Mouse (Mus musculus): ENCODE data around the gene Olfr309. TPM values are rescaled to one million over a fixed set of nuclear protein-coding genes. Genes with fewer than 3 reads are reported as not detected.
"Not testable (repeated sequence)": the region's sequence is repeated elsewhere in the genome, so short reads cannot be mapped to it uniquely, and the experiment has no call there.

Gene Olfr309
- polyA plus RNA-seq (2015; fragmentation: Nextera tagmentation; extraction: Ambion mirVana), result not detected in 2 replicates

- no peaks in the 10 kb centered on the region for H3K4me1 ChIP-seq
- H3K9me3 ChIP-seq, result no peaks in the 10 kb centered on the region
- H3K27me3 ChIP-seq, result no peaks in the 10 kb centered on the region
- ATAC-seq (ENCODE audit: borderline replicate concordance, extremely low read depth, low FRiP score, low TSS enrichment), result no peak
- H3K27ac ChIP-seq, result no peak within 1 kb of the TSS
- H3K4me2 ChIP-seq, result no peak within 1 kb of the TSS
- no peak within 1 kb of the TSS for H3K9ac ChIP-seq
- H3K4me3 ChIP-seq, result no peak within 1 kb of the TSS
- WGBS, result 71% methylated on average over 2 of the region's 2 CpGs
- H3K36me3 ChIP-seq, result no peaks in the 10 kb centered on the region
These were observed at the start of gene Olfr309 for GRCm38 (mm10) chr7:86313608-86314007. Gene Olfr309, minus strand, starts transcription at chr7:86313708.

- not testable (repeated sequence) for H3K4me2 ChIP-seq; H3K9me3 ChIP-seq; H3K9ac ChIP-seq; H3K27ac ChIP-seq; ATAC-seq (ENCODE audit: borderline replicate concordance, extremely low read depth, low FRiP score, low TSS enrichment); H3K4me3 ChIP-seq; H3K36me3 ChIP-seq; H3K4me1 ChIP-seq; H3K27me3 ChIP-seq
- 82% methylated on average over 9 of the region's 9 CpGs for WGBS
These were observed 32.8 kb upstream of the Olfr309 start for GRCm38 (mm10) chr7:86346296-86346695.

- H3K9ac ChIP-seq, result no peak overlapping the region
- no peaks in the 10 kb centered on the region for H3K4me1 ChIP-seq
- no peaks in the 10 kb centered on the region for H3K27me3 ChIP-seq
- no peaks in the 10 kb centered on the region for H3K9me3 ChIP-seq
- H3K4me2 ChIP-seq, result no peak overlapping the region
- 59% methylated on average over 3 of the region's 3 CpGs for WGBS
- H3K4me3 ChIP-seq, result no peak overlapping the region
- no peaks in the 10 kb centered on the region for H3K36me3 ChIP-seq
- no peak for ATAC-seq (ENCODE audit: borderline replicate concordance, extremely low read depth, low FRiP score, low TSS enrichment)
- no peak overlapping the region for H3K27ac ChIP-seq
These were observed 30.7 kb upstream of the Olfr309 start for GRCm38 (mm10) chr7:86344253-86344652.

- no peaks in the 10 kb centered on the region for H3K27me3 ChIP-seq
- H3K36me3 ChIP-seq, result no peaks in the 10 kb centered on the region
- no peaks in the 10 kb centered on the region for H3K4me1 ChIP-seq
- no peak overlapping the region for H3K9ac ChIP-seq
- no peaks in the 10 kb centered on the region for H3K9me3 ChIP-seq
- ATAC-seq (ENCODE audit: borderline replicate concordance, extremely low read depth, low FRiP score, low TSS enrichment), result no peak
- no peak overlapping the region for H3K4me3 ChIP-seq
- no peak overlapping the region for H3K27ac ChIP-seq
- WGBS, result 70% methylated on average over 14 of the region's 14 CpGs
- no peak overlapping the region for H3K4me2 ChIP-seq
These were observed 29.5 kb upstream of the Olfr309 start for GRCm38 (mm10) chr7:86342881-86343565.

- H3K4me1 ChIP-seq, result no peaks in the 10 kb centered on the region
- 69% methylated on average over 1 of the region's 1 CpGs for WGBS
- H3K27ac ChIP-seq, result no peak within 1 kb of the TSS
- H3K27me3 ChIP-seq, result no peaks in the 10 kb centered on the region
- H3K9ac ChIP-seq, result no peak within 1 kb of the TSS
- no peaks in the 10 kb centered on the region for H3K9me3 ChIP-seq
- H3K4me2 ChIP-seq, result no peak within 1 kb of the TSS
- ATAC-seq (ENCODE audit: borderline replicate concordance, extremely low read depth, low FRiP score, low TSS enrichment), result no peak
- H3K36me3 ChIP-seq, result no peaks in the 10 kb centered on the region
- H3K4me3 ChIP-seq, result no peak within 1 kb of the TSS
These were observed 24.0 kb upstream of the Olfr309 start, which contains the start of gene Olfr307 for GRCm38 (mm10) chr7:86337486-86337885. Gene Olfr307, minus strand, starts transcription at chr7:86337586.

GRCm38 (mm10) chr7:86325530-86325929 lies 12.0 kb upstream of the Olfr309 start, which contains the start of gene Olfr308:
Gene Olfr308, minus strand, starts transcription at chr7:86325630.
- Histone ChIP-seq H3K4me3 (no peak within 1 kb of the TSS), H3K4me2 (no peak within 1 kb of the TSS), H3K27me3 (no peaks in the 10 kb centered on the region), H3K36me3 (no peaks in the 10 kb centered on the region), H3K9me3 (no peaks in the 10 kb centered on the region), H3K4me1 (no peaks in the 10 kb centered on the region), H3K9ac (no peak within 1 kb of the TSS), H3K27ac (no peak within 1 kb of the TSS)
- ATAC-seq (ENCODE audit: borderline replicate concordance, extremely low read depth, low FRiP score, low TSS enrichment), result no peak

GRCm38 (mm10) chr7:86321323-86321722 lies 7.8 kb upstream of the Olfr309 start:
- ATAC-seq (ENCODE audit: borderline replicate concordance, extremely low read depth, low FRiP score, low TSS enrichment), result no peak

GRCm38 (mm10) chr7:86277072-86277471 lies 36.4 kb downstream of the Olfr309 start, which contains the start of gene Olfr310:
Gene Olfr310, minus strand, starts transcription at chr7:86277172.
- Histone ChIP-seq H3K4me2 (no peak within 1 kb of the TSS), H3K27ac (no peak within 1 kb of the TSS), H3K36me3 (no peaks in the 10 kb centered on the region), H3K27me3 (no peaks in the 10 kb centered on the region), H3K4me1 (no peaks in the 10 kb centered on the region), H3K9me3 (no peaks in the 10 kb centered on the region), H3K9ac (no peak within 1 kb of the TSS), H3K4me3 (no peak within 1 kb of the TSS)
- ATAC-seq (ENCODE audit: borderline replicate concordance, extremely low read depth, low FRiP score, low TSS enrichment), result no peak
- 42% methylated on average over 1 of the region's 1 CpGs for WGBS

More at GRCm38 (mm10) chr7:86321323-86321722, 7.8 kb upstream of the Olfr309 start:
- no peaks in the 10 kb centered on the region for H3K9me3 ChIP-seq
- no peak overlapping the region for H3K4me2 ChIP-seq
- H3K27me3 ChIP-seq, result no peaks in the 10 kb centered on the region
- no peaks in the 10 kb centered on the region for H3K36me3 ChIP-seq
- H3K4me3 ChIP-seq, result no peak overlapping the region
- no peaks in the 10 kb centered on the region for H3K4me1 ChIP-seq
- no peak overlapping the region for H3K27ac ChIP-seq
- no peak overlapping the region for H3K9ac ChIP-seq
- WGBS, result 92% methylated on average over 2 of the region's 2 CpGs

Small RNA genes within 50 kb of the gene (microRNA-seq; reads per million reads assigned to microRNA genes)
- gene Gm23192, result not detected

Other genes starting within 250 kb of the Olfr309 start
- gene Vmn2r75, start 141.9 kb downstream of the Olfr309 start, polyA plus RNA-seq (2015; fragmentation: Nextera tagmentation; extraction: Ambion mirVana), result not detected in 2 replicates
- gene Vmn2r76, start 67.4 kb downstream of the Olfr309 start, polyA plus RNA-seq (2015; fragmentation: Nextera tagmentation; extraction: Ambion mirVana), result not detected in 2 replicates
- gene Olfr310, start 36.5 kb downstream of the Olfr309 start, polyA plus RNA-seq (2015; fragmentation: Nextera tagmentation; extraction: Ambion mirVana), result not detected in 2 replicates
- gene Olfr308, start 11.9 kb upstream of the Olfr309 start, polyA plus RNA-seq (2015; fragmentation: Nextera tagmentation; extraction: Ambion mirVana), result not detected in 2 replicates
- not detected in 2 replicates for gene Olfr307, start 23.9 kb upstream of the Olfr309 start, polyA plus RNA-seq (2015; fragmentation: Nextera tagmentation; extraction: Ambion mirVana)
- gene Olfr305, start 53.2 kb upstream of the Olfr309 start, polyA plus RNA-seq (2015; fragmentation: Nextera tagmentation; extraction: Ambion mirVana), result not detected in 2 replicates
- gene Olfr304, start 73.0 kb upstream of the Olfr309 start, polyA plus RNA-seq (2015; fragmentation: Nextera tagmentation; extraction: Ambion mirVana), result not detected in 2 replicates
- gene Olfr303, start 84.1 kb upstream of the Olfr309 start, polyA plus RNA-seq (2015; fragmentation: Nextera tagmentation; extraction: Ambion mirVana), result not detected in 2 replicates
- not detected in 2 replicates for gene Olfr301, start 90.1 kb upstream of the Olfr309 start, polyA plus RNA-seq (2015; fragmentation: Nextera tagmentation; extraction: Ambion mirVana)
- gene Olfr299, start 146.2 kb upstream of the Olfr309 start, polyA plus RNA-seq (2015; fragmentation: Nextera tagmentation; extraction: Ambion mirVana), result not detected in 2 replicates
- not detected in 2 replicates for gene Olfr298, start 178.8 kb upstream of the Olfr309 start, polyA plus RNA-seq (2015; fragmentation: Nextera tagmentation; extraction: Ambion mirVana)
- not detected in 2 replicates for gene Olfr297, start 206.3 kb upstream of the Olfr309 start, polyA plus RNA-seq (2015; fragmentation: Nextera tagmentation; extraction: Ambion mirVana)